Mouse (Mus musculus): ENCODE measurements around the gene Fam172a.
"Not testable (repeated sequence)": the region's sequence is repeated elsewhere in the genome, so short reads cannot be mapped to it uniquely, and the experiment has no call there.

The Fam172a gene

DNA sequence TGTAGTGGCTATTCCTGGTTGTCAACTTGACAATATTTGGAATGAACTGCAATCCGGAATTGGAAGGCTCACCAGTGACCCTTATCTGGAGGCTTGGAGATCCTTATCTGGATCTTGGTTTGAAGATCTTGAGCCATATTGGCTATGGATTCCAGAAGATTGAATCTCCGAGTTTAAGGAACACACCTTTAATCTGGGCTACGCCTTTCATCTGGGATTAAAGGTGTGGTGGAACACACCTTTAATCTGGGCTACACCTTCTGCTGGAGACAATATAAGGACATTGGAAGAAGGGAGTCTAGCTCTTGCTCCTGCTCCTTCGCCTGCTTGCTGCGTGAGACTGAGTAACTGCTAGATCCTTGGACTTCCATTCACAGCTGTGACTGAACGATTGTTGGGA is at the start of gene Fam172a:
TSS of gene Fam172a (plus strand) at position 301 of the 400 bp plus-strand sequence.
- DNase-seq = not testable (repeated sequence)

DNA sequence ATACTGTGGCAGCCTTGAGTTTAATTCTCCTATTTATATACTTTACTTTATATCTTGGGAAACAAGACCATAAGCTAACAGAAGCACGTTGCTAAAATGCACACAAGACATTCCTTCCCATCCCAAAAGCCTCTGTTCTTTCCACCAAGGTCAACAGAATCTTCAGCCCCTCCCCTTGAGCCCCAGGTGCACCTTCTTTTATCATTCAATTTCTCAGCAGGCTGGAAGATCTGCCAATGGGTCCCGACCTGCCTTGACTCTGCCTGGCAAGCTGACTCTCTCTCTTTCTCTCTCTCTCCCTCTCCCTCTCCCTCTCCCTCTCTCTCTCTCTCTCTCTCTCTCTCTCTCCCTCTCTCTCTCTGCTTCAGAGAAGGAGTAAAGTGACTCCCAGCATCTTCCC is 13.2 kb upstream of the Fam172a start:
- DNase-seq = no peak

- DNase-seq = peak; percentile 92
Measured at GRCm38 (mm10) chr13:77708514-77709013, 6.7 kb downstream of the Fam172a start.

DNA sequence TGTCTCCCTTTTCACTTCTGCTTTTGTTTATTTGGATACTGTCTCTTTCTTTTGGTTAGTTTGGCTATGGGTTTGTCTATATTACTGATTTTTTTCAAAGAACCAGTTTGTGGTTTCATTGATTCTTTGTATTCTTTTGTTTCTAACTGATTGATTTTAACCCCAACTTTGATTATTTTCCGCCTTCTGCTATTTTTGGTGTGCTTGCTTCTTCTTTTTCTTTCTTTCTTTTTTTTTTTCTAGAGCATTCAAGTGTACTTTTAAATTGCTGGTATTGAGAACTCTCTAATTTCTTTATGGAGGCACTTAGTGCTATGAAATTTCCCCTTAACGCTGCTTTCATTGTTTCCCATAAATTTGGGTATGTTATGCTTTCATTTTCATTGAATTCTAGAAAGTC is 15.7 kb downstream of the Fam172a start:
- DNase-seq = no peak

DNA sequence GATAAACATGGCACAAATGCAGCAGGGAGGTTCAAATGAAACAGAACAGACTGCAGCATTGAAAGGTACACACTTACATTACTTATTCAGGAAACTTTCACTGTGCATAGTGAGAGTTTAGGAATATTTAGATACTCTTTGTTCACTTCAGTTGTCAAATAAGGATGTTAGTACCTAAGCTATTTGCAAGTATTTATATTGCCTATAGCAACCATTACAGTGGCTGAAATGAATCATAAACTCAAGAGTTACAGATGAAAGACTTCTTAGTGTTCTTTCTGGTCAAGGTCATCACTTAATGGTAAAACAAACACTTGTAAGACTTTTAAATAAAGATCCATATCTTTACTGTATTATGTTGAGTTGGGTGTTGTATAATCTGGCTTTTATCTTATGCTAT is 41.0 kb downstream of the Fam172a start:
- DNase-seq = no peak

DNA sequence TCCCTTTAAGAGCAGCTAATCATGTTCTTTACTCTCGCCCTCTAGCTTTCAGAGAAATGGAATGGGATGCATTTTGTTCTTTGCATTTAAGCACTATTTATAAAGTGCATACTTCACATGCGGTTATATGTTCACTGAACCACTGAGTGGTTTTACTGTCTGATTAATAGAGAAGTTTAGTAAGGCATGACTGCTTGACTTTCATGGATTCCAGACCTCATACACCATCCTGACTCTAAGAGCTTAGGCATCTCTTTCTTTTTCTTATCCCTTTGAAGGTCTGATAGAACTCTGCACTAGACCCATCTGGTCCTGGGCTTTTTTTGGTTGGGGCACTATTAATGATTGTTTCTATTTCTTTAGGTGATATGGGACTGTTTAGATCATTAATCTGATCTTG is 75.8 kb downstream of the Fam172a start:
- no peak for DNase-seq

GRCm38 (mm10) chr13:77807341-77807740 is 105.5 kb downstream of the Fam172a start:
- DNase-seq = not testable (repeated sequence)

- DNase-seq = no peak
Measured at GRCm38 (mm10) chr13:77810449-77810848, 108.6 kb downstream of the Fam172a start.

- DNase-seq = no peak
Measured at GRCm38 (mm10) chr13:77826138-77826537, 124.3 kb downstream of the Fam172a start.

- no peak for DNase-seq
Measured at GRCm38 (mm10) chr13:77843017-77843654, 141.3 kb downstream of the Fam172a start.

DNA sequence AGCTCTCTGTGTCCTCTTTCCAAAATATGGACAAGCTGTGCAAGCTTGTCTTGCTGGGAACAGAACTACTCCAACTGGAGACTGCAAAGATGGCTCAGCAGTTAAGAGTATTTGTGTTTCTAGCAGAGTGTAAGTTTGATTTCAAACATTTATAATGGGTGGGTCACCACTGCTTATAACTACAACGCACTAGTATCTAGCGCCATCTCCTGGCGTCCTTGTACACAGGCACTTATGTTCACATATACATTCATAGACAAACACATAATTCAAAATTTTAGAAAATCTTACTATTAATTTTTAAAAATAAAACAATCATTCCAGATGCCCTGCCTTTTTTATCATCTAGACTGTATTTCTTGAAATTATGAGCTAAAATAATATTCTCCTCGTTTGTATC is 147.0 kb downstream of the Fam172a start:
- DNase-seq = no peak

- no peak for DNase-seq
Measured at GRCm38 (mm10) chr13:77864804-77865203, 163.0 kb downstream of the Fam172a start.

DNA sequence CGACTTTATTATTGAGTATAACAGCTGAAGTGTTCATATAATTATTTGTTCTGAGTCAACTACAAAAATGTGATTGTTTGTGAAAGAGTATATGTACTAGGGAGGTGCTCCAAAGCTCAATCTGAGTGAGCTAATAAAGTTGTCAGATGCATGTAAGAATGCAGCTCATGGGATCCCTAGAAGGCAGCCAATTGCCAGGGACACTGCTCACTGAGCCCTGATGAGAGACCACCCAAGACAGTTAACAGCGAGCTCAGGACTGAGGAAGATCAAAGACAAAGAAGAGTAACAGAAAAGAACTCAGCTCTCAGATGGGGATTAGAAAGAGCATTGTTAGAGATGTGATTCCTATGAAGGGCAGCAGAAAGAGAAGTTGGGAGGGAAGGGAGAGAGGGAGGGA is 166.5 kb downstream of the Fam172a start:
- no peak for DNase-seq

- DNase-seq = no peak
Measured at GRCm38 (mm10) chr13:77878120-77878519, 176.3 kb downstream of the Fam172a start.

DNA sequence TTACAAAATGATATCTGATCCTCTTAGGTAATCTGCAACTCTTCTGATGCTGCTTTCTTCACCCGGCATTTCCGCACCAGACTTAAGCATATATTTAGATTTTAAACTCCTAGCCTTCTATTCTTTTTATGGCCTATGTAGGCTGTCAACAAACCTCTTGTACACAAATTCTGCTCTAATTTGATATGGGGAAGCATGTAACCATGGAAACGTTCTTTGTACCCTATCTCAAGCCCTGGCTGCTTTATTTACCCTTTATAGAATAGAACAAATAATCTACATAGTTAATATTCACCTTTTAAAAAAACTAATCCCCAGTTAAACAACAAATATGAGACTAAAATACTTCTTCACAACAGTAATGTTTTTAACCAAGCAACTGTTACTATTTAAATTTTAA is 176.7 kb downstream of the Fam172a start:
- no peak for DNase-seq

DNA sequence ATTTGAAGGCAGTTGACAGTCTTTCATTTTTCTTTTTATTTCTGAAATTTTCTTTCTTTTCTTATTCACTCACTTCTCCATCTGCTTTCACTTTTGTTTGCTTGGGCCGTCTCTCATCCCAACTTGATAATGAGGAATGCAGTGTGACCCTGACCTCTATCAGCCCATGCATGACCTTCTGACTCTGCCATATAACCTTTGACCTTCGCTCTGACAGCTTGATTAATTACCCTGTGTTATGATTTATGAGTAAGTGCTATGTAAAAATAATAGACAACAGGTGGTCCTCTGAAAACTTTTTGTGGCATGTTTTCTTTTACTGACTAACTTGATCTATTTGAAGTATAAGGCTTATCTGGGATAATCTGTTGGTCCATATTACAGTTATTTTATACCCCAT is 195.8 kb downstream of the Fam172a start:
- DNase-seq = no peak

DNA sequence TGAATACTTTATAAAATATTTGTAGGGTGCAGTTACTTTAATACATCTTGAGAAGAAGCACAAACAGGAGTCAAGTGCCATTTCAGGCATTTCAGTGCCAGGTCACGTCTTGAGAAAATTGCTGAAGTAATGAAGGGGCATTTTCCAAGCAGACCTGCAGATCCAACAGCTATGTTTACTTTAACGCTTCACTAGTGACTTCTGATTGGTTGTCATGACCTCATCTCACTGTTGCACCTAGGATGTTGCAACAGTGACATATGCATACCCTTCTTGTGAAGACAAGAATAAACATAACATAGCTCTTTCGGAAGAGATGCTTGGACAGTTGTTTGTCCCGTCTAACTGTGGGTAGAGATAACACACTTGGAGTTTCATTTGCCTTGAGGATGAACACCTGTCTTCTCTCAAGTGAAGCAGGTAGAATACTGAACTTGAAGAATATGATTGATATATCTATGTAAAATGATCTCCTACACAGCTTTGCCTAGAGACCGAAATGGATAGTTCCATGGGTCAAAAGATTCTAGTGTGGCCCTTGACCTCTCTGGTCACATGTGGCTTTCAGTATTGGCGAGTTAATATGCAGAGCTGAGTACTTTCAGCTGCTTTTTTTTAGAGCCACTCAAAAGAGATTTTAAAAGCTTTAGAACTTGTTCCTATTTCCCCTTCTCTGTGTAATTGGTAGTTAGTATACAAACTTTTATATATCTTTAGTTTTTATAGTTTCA is 196.4 kb downstream of the Fam172a start:
- no peak for DNase-seq

- no peak for DNase-seq
Measured at GRCm38 (mm10) chr13:77899725-77900124, 197.9 kb downstream of the Fam172a start.

- DNase-seq = no peak
Measured at GRCm38 (mm10) chr13:77900843-77901242, 199.0 kb downstream of the Fam172a start.

DNA sequence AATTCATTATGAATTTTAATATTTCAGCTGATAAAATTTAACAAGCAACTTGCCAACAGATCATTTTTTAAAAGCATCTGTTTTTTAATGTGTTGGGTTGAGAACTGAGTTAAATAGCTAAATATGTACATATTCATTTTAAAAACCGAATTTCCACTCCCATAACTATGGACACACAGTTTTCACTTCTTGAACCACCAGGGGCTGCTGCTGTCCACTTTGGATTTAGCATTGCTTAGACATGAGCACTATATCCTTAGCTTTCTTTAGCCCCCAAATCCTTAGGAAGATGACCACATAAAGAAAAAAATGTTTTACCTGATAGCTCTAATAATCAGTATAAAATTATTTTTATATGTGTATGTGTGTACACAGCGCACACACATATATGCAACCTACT is 207.4 kb downstream of the Fam172a start:
- no peak for DNase-seq

GRCm38 (mm10) chr13:77922834-77923233 is 221.0 kb downstream of the Fam172a start:
- DNase-seq = no peak

GRCm38 (mm10) chr13:77957611-77958010 is 255.8 kb downstream of the Fam172a start:
- DNase-seq = no peak

GRCm38 (mm10) chr13:77959493-77960272 is 257.9 kb downstream of the Fam172a start:
- DNase-seq = no peak

DNA sequence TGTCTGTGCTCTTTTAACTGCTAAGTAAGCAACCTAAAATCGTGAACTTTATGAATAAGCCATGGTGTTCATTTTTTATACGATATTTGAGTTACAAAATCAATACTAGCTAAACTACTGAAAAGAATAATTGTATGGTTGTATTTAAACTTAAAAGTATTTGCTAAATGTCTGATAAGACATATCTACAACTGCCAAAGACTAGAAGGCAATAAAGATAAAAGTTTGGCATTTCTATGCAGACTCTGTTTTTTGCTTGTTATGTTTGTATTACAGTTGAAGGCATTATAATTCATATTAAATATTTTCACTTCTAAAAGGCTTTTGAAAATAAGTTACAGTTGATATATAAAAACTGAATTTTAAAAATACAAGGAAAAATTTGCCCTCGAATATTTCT is 274.4 kb downstream of the Fam172a start:
- no peak for DNase-seq

Measured in right cerebral cortex, postnatal 14 days (tissue).